Mouse (Mus musculus) liver, embryonic 14 days (tissue): ENCODE measurements around the gene Izumo1r. TPM values are rescaled to one million over a fixed set of nuclear protein-coding genes. Genes with fewer than 3 reads are reported as not detected.

Source experiments
- polyA plus RNA-seq: library from polyadenylated mRNA; depleted of rRNA; stranded (reverse); fragments of >200 nt; gene quantifications from 2 replicates; pipeline ENCODE4 v1.2.3, GENCODE M21; 2012; rRNA removed

Izumo1r gene
- polyA plus RNA-seq: not detected in 2 replicates

DNA sequence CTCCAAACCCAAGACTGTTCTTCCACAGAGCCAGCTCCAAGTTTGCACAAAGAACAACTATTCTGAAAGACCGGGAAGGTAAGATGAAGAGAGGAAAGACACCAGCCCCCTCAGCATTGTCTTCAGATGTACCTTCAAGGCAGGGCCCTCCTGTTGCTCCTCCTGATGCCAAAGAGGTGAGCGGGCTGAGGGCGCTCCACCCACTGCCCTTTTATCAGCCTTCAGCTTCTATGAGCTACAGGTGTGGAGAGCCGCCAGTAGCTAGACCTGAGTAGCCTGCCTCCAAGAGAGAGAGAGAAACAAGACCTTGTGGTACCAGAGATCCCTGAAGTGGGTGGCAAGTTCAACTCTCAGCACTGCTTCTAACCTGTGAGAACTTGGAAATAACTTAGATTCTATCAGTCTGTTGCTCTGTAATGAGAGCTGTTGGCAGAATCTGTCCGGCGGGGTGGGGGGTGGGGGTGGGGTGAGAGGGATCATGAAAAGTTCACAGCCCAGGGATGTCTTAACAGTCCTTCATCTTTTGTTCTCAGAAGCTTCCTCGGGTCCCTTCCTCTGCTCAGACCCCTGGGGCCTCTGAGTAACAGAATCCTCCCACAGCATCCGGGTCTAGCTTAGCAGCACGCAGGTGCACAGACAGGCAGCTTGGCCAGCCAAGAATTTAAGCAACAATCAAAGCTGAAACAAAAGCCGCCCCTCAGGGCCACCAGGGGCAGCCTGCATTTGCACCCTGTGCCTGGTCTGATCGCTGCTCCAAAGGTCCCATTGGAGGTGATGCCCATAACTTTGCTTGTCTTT lies at the start of gene Izumo1r:
TSS of gene Izumo1r (minus strand) at position 369 of the 798 bp plus-strand sequence.

DNA sequence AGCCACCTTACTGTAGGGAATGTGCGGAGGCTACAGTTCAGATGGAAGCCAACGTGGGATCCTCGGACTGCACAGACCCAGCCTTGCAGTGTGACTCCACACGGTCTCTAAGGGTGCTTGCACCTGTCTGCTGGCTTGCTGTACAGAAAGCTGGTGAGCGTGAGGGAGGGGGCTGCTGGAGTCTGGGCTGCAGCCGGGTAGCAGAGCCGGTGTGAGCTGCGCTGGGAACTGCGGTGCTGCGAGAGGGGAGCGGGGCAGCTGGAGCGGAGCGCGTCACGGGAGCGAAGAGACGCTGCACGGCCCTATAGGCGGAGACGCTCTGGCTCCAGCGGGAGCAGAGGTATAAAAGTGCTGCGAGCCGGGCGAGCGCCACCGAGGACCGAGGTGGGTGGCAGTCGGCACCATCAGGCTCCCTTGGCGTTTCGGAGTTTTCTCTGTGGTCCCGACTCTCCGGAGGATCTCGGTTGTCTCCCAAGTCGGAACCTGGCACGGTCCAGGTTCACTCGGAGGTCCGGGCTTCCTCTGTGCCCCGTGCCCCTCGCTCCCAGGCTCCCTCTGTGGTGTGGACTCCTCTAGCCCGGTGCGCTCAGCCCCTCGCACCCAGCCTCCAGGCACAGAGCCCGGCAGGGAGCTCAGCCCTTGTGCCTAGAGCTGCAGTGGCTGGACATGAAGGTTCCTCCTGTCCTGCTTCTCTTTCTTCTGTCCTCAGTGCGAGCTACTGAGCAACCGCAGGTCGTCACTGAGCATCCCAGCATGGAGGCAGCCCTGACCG lies 43.7 kb downstream of the Izumo1r start, which contains the start of gene Gpr83:
TSS of gene Gpr83 (plus strand) at position 343 of the 772 bp plus-strand sequence.

Other genes starting within 250 kb of the Izumo1r start
- gene Piwil4, start 163.2 kb downstream of the Izumo1r start, polyA plus RNA-seq: 0.06 TPM in 2 replicates
- gene Fut4, start 151.6 kb downstream of the Izumo1r start, polyA plus RNA-seq: 0.31 and 0.39 TPM in 2 replicates
- not detected in 2 replicates for gene 1700012B09Rik, start 132.9 kb downstream of the Izumo1r start, polyA plus RNA-seq
- gene Mre11a, start 119.3 kb downstream of the Izumo1r start, polyA plus RNA-seq: 7.7 and 8.4 TPM in 2 replicates
- 14.6 and 16.1 TPM in 2 replicates for gene Ankrd49, start 119.1 kb downstream of the Izumo1r start, polyA plus RNA-seq
- 0.05 TPM in 1 of 2 replicates, not detected in the other for gene Gpr83, start 43.7 kb downstream of the Izumo1r start, polyA plus RNA-seq
- 2.4 and 2.5 TPM in 2 replicates for gene Panx1, start 141.5 kb upstream of the Izumo1r start, polyA plus RNA-seq
- gene Hephl1, start 208.2 kb upstream of the Izumo1r start, polyA plus RNA-seq: not detected in 2 replicates